Mouse (Mus musculus) lung, postnatal 0 days (tissue): Measurements from ENCODE around the gene St6galnac1.

Source experiments
- CTCF ChIP-seq: IDR thresholded peaks from 2 replicates; pipeline ENCODE4 v1.5.1; 2016; ENCODE audit warnings: antibody characterized with exemption, mild to moderate bottlenecking
- EP300 ChIP-seq: IDR thresholded peaks from 2 replicates; pipeline ENCODE4 v1.6.1; 2016; ENCODE audit warnings: antibody characterized with exemption, mild to moderate bottlenecking, control low read depth

DNA sequence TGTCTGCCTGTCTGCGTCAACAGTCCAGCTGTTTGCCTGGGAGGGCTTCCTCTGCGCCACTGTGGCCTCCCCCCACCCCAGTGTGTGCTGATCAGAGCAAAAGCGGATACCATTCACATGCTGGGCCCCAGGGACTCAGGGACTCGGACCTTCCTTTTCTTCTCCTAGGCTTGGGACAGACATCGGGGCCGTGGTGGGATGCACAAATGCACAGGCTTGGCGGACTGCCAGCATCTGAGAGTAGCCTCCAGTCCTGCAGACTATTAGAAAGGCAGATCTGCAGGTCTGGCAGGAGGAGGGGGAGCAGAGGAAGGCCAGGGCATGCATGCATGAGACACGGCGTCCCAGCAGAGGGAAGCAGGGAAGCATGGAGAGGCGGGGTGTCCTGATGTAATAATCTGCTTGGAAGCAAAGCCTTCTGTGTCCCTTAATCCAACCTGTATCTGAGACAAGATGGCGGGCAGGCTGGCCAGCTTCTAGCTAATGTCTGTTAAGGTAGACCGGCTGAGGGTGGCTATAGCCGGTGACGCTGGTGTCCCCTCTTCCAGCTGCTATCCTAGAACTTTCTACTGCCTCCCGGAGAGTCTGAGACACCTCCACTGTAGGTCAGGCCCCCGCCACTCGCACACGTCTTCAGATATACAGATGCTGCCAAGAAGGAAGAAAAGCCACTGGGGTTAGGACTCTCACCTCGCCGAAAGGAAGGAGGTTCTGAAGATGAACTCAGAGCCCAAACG lies 37.7 kb upstream of the St6galnac1 start:
- TF ChIP-seq EP300 (no peak), CTCF (peak; percentile 46)
